Mouse (Mus musculus): Measurements from ENCODE around the gene Akap7.
"Not testable (repeated sequence)": the region's sequence is repeated elsewhere in the genome, so short reads cannot be mapped to it uniquely, and the experiment has no call there.

The Akap7 gene

DNA sequence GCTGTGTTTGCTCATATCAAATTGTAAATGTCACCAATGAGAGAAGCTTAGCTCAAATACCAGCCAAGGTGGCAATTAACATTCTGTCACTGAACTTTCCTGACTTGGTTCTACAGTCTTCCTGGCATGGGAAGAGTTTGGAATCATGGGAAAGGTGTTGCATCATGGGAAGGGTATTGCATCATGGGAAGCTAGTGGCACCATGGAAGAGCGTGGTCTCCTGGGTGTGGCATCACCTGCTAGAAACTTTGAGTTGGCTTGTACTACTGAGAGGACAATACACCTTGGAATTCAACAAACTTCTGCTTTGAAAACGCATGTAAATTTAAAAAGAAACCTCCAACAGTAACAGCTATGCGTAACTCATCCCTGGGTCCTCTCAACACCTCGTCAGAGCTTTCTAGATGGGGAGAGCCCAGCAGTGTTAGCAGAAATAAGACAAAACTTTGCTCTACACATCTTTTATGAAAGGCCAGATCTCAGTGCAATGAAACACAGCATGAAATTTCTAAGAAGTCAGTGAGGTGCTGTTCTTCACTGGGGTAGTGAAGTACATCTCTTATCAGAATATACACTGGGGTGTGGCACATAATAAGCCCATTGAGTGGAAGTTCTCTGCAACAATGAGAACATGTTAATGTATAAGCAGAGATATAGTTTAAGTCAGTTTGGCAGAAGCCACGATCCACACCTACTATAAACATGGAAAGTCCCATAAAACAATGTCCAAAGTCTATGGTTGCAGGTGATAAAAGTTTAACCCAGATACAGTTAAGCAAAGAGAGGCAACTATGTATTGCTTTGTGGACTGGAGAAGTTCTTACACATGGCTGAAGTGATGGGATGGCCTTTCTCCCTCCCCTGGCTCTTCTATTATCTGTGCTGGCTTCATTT, 115.2 kb downstream of the Akap7 start:
- DNase-seq (ENCODE audit: extremely low spot score, low read depth, low spot score), result no peak

- DNase-seq (ENCODE audit: extremely low spot score, low read depth, low spot score), result no peak
Observed at GRCm38 (mm10) chr10:25191166-25191565, 116.5 kb downstream of the Akap7 start.

GRCm38 (mm10) chr10:25186240-25186639, 121.4 kb downstream of the Akap7 start:
- DNase-seq (ENCODE audit: extremely low spot score, low read depth, low spot score), result not testable (repeated sequence)

- DNase-seq (ENCODE audit: extremely low spot score, low read depth, low spot score), result no peak
Observed at GRCm38 (mm10) chr10:25185691-25186090, 122.0 kb downstream of the Akap7 start.

DNA sequence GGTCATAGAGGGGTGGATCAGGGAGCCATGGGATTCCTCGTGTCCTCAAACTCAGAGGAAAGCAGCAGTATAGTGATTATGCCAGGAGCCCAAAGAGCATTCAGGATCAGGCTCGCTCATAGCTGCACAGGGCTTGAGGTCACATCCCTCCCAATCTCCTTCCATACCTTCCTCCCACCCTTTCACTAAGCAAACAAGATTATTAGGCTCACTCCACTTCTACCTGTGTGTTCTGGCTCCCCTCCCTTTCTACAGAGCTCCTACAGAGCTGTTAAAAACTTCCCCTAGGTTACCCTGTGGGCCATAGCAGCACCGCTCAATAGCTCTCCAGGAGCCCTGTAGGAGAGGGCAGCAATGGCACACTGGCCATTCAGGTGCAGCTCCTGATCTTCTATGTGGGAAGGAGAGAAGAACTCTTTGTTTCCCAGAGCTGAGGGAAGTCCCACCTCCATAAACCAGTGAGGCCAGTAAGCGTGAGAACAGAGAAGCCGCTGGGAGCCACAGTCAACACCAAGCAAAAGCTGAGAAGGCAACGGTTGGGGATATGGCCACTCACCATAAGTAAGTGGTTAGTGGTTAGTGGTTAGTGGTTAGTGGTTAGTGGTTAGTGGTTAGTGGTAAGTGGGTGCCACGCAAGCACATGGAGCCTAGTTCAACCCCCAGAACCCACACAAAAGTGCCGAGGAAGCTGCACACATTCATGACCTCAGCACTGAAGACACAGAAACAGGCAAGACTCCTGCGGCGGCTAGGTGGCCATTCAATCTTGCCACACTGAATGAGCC, 122.7 kb downstream of the Akap7 start:
- no peak for DNase-seq (ENCODE audit: extremely low spot score, low read depth, low spot score)

GRCm38 (mm10) chr10:25183271-25183670, 124.4 kb downstream of the Akap7 start:
- DNase-seq (ENCODE audit: extremely low spot score, low read depth, low spot score), result no peak

DNA sequence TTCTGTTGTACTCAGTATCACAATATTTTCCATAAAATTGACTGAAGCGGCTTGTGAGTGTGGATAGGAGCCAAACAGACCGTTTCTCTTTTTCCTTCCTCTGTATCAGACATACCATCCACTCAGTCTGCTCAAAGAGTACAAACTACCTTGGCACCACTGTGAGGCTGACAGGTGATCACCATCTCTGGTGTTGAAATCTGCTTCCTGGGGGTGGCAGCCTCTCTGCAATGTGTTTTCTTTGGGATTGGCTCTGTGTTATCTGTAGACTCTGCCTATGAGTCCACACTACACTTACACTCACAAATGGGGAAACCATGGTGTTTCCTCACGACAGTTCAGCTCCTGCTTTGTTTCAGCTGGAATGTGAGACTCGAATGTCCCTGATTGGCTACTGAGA, 128.6 kb downstream of the Akap7 start:
- no peak for DNase-seq (ENCODE audit: extremely low spot score, low read depth, low spot score)

DNA sequence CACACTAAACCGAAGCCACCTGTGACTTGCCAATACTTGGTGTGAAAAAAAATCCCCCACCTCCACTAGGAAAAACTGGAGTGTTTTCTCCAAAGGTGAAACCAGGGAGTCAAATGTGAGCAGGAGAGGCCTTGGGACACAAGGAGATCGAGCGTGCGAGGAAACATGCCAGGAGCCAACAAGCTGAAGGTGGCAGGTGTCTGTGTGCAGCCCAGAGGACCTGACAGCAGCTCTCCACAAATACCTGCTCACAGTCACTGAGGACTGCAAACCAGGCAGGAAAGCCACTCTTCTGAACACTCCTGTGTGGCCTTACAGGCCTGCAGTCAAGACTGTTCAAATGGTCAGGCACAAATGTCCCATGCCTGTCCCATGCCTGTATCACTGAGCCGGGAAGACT, 130.4 kb downstream of the Akap7 start:
- DNase-seq (ENCODE audit: extremely low spot score, low read depth, low spot score), result no peak

- DNase-seq (ENCODE audit: extremely low spot score, low read depth, low spot score), result no peak
Observed at GRCm38 (mm10) chr10:25174872-25175271, 132.8 kb downstream of the Akap7 start.

DNA sequence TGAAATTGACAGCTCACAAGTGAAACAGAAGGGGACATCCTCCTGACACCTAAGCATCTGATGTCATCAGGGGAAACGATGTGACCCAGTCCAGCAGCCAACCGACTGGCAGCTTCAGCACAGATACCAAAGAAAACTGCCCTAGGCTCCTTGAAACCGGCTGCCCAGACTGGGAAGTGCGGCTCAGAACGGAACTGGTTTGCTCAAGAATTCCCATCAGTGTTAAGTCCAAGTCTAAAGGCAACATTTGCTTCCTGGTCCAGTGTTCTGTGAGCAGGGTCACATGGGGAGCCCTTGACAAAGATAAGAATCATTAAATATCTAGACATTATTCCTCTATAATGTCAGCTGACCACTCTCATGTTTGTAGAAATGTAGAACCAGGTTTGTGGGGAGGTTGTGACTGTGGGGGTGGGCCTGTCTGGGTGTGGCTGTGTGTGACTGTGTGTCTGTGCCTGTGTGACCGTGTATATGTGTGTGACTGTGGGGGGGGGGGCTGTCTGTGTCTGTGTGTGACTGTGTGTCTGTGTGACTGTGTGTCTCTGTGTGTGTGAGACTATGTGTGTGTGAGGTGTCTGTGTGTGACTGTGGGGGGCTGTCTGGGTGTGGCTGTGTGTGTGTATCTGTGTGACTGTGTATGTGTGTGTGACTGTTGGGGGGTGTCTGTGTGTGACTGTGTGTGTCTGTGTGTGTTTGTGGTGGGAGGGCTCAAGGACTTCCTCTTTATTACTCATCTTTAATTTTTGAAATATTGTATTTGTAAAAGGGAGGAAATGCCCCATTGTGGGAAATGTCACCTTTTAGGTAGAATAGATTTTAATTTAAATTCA, 140.1 kb downstream of the Akap7 start:
- DNase-seq (ENCODE audit: extremely low spot score, low read depth, low spot score), result no peak

- DNase-seq (ENCODE audit: extremely low spot score, low read depth, low spot score), result not testable (repeated sequence)
Observed at GRCm38 (mm10) chr10:25163510-25163909, 144.2 kb downstream of the Akap7 start.

GRCm38 (mm10) chr10:25161701-25162100, 146.0 kb downstream of the Akap7 start:
- DNase-seq (ENCODE audit: extremely low spot score, low read depth, low spot score), result no peak

DNA sequence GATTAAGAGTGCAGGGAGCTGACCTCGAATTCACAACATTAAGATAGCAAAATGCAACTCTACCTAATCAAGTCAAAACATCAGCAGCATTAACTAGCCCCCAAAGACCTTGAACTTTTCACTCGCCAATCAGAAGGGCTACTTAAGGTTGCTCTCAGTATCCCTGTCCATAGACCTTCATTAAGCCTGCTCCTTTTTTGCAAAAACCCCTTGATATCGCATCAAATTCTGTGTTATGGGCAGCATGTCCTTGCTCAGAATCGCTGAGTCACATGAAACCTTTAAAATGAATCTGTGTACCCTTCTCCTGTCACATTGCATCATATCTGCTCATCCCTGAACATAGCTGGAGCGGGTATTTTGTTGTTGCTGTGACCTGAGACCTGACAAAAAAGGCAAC, 149.0 kb downstream of the Akap7 start:
- no peak for DNase-seq (ENCODE audit: extremely low spot score, low read depth, low spot score)

DNA sequence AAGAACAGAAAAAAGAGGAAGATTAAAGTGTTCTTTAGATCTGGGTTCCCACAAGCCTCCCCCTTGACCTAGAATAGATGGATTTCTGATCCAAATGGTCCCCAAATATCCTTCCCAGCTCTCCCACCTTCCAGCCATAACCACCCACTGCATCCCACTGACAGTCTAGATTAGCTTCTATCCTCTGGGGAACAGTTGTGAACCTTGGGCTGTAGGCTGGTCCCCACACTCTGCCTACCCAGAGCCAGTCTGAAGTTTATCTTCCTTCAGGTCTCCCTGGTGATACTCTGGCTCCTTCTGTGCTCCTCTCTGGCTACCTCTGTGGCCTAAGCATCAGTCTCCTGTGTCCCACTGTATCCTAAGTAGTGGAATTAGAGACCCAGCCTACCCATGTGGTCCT, 150.3 kb downstream of the Akap7 start:
- DNase-seq (ENCODE audit: extremely low spot score, low read depth, low spot score), result no peak

DNA sequence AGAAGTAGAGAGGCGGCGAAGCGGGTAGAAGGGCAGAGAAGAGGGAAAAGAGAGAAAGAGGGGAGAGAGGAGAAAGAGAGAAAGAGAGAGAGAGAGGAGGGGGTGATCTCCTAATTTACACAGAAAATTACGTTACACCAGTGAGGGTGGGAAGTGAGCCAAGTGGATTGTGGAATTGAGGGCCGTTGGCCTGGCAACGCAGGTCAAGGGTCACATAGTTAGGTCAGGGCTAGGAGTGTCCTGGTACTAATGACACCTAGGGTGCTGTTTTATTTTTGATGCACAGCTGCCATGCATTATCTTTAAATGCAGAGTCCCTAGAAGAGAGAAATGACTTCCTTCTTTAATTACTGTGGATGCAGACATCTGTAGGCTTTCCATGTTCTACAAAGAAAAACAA, 153.4 kb downstream of the Akap7 start:
- no peak for DNase-seq (ENCODE audit: extremely low spot score, low read depth, low spot score)

DNA sequence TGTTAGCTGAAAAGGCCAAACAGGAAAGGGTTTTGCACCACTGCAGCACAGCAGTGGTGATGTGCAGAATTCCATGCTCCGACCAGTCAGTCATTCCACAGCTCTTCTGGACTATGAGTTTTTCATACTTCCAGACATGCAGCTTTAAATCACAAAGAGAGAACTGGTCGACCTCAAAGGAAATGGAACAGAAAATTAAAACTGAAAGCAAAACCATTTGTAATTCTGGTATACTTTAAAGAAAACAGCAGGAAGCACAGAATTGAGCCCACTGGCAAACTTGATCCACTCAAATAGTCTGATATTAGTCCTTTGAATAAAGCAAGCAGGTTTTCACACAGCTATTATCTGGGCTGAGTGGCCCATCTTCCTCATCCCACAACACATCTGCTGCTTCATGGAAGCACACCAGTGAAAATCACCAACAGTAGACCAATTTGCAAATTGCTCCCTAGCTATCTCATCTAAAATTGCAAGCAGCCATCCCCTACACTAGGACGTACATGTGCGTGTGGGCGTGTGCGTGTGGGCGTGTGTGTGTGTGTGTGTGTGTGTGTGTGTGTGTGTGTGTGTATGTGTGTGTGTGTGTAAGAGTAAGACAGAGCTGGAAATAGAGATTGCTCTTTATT, 156.4 kb downstream of the Akap7 start:
- no peak for DNase-seq (ENCODE audit: extremely low spot score, low read depth, low spot score)

DNA sequence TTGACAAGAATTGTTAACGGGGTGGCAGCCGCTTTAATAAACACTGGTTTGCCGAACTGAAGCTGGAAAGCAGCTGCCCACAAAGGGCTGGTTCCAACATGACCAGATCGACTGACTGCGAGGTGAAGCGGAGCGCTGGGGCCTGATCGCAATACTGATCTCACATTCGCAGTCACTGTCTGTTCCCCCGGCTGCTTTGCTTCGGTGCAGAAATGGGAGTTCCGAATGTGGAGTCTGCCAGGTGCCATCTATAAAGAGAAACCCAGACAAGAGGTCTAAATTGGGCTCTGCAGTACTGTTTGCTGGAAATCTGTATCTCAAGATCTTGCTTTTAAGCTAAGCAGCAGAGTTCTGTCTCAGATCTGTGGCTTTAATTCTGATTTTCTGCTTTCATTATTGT, 161.8 kb downstream of the Akap7 start:
- no peak for DNase-seq (ENCODE audit: extremely low spot score, low read depth, low spot score)

DNA sequence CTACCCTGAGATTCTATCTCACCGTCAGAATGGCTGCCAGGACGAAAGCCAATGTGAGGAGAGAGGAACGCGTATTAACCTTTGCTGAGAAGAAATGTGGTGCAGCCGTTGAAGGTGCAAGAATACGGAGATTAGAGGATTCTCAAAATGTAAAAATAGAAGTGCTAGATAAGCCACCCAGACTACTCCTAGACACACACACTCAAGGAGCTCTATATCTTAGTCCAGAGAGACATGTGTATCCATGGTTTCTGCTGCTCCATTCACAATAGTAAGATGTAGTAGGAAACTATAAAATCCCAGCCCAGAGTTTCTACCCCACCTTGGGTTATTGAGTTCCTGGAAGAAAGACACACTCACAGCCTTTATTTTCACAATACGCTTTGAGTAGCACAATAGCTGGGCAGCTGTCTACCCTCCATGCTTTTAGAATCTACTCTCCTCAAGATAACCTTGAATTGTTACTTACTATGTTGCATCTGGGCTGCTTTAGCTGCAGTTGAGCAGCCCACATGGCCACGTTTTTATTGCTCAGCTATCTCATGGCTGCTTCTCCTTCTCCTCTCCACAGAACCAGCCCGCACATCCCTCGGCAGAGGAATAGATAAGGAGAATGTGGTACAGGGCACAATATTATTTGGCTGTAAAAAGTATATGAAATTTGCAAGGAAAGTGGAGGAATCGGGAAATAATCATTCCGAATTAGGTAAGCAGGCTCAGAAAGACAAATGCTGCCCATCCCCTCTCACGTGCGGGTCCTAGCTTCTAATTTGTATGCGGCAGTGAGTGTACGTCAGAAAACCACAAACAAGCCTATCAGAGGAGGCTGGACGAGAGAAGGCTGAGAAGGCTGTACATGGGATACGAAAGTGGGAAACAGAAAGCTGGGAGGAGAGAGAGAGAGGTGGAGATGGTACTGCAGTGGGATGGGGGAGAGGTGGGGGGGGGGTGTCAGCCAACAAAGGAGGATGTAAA, 162.6 kb downstream of the Akap7 start:
- DNase-seq (ENCODE audit: extremely low spot score, low read depth, low spot score), result no peak

GRCm38 (mm10) chr10:25141781-25142180, 165.9 kb downstream of the Akap7 start:
- no peak for DNase-seq (ENCODE audit: extremely low spot score, low read depth, low spot score)

Measured in hindlimb bud, embryonic 11.5 days (tissue).